Mouse (Mus musculus): ENCODE data around the gene Stmn1. TPM values are rescaled to one million over a fixed set of nuclear protein-coding genes. Genes with fewer than 3 reads are reported as not detected.

Gene Stmn1
- polyA plus RNA-seq (2017; shearing (Covaris generic)): 100 to 1,000 TPM in 1 of 2 experiments, 10 to 100 TPM in 1; 80.7 to 125 TPM

- peak; percentile 84 for ATAC-seq
Measured at GRCm38 (mm10) chr4:134468215-134468575, at the start of gene Stmn1. Gene Stmn1 (plus strand): TSS chr4:134468320.

- no peak for ATAC-seq
Measured at GRCm38 (mm10) chr4:134421971-134422370, 46.1 kb upstream of the Stmn1 start.

GRCm38 (mm10) chr4:134423949-134424348 is 44.2 kb upstream of the Stmn1 start:
- no peak for ATAC-seq

- no peak for ATAC-seq
Measured at GRCm38 (mm10) chr4:134425088-134425487, 43.0 kb upstream of the Stmn1 start.

- ATAC-seq: no peak
Measured at GRCm38 (mm10) chr4:134430381-134431004, 37.6 kb upstream of the Stmn1 start.

- no peak for ATAC-seq
Measured at GRCm38 (mm10) chr4:134432686-134433360, 35.3 kb upstream of the Stmn1 start.

- no peak for ATAC-seq
Measured at GRCm38 (mm10) chr4:134436185-134436584, 31.9 kb upstream of the Stmn1 start.

- ATAC-seq: no peak
Measured at GRCm38 (mm10) chr4:134436659-134437058, 31.5 kb upstream of the Stmn1 start.

- no peak for ATAC-seq
Measured at GRCm38 (mm10) chr4:134439119-134439518, 29.0 kb upstream of the Stmn1 start.

- ATAC-seq: no peak
Measured at GRCm38 (mm10) chr4:134439919-134440318, 28.2 kb upstream of the Stmn1 start.

GRCm38 (mm10) chr4:134442216-134442615 is 25.9 kb upstream of the Stmn1 start:
- ATAC-seq: no peak

- ATAC-seq: no peak
Measured at GRCm38 (mm10) chr4:134443589-134443988, 24.5 kb upstream of the Stmn1 start.

- ATAC-seq: no peak
Measured at GRCm38 (mm10) chr4:134444949-134445348, 23.2 kb upstream of the Stmn1 start.

GRCm38 (mm10) chr4:134445489-134445888 is 22.6 kb upstream of the Stmn1 start:
- ATAC-seq: no peak

GRCm38 (mm10) chr4:134447966-134448365 is 20.2 kb upstream of the Stmn1 start:
- no peak for ATAC-seq

GRCm38 (mm10) chr4:134449595-134450391 is 18.3 kb upstream of the Stmn1 start:
- ATAC-seq: no peak

GRCm38 (mm10) chr4:134450392-134451195 is 17.5 kb upstream of the Stmn1 start:
- ATAC-seq: no peak

- no peak for ATAC-seq
Measured at GRCm38 (mm10) chr4:134451484-134451883, 16.6 kb upstream of the Stmn1 start.

- no peak for ATAC-seq
Measured at GRCm38 (mm10) chr4:134453619-134454400, 14.3 kb upstream of the Stmn1 start.

- ATAC-seq: no peak
Measured at GRCm38 (mm10) chr4:134455310-134455709, 12.8 kb upstream of the Stmn1 start.

GRCm38 (mm10) chr4:134457130-134457825 is 10.8 kb upstream of the Stmn1 start:
- ATAC-seq: no peak
